Mouse (Mus musculus) small intestine, adult 2 months (tissue): Measurements from ENCODE around the gene Gm20388.

Experiments
- CTCF ChIP-seq: fragments of 200-500 bp; IDR thresholded peaks from 2 replicates; pipeline ENCODE4 v1.5.1; 2012; ENCODE audit warnings: low read depth, mild to moderate bottlenecking, control low read depth, inconsistent platforms, low read length, moderate library complexity, mixed read lengths; ENCODE audit not compliant: insufficient replicate concordance, insufficient read length; ENCODE audit errors: extremely low read depth
- POLR2A ChIP-seq: fragments of 200-500 bp; IDR thresholded peaks from 2 replicates; pipeline ENCODE4 v1.6.1; 2012; ENCODE audit warnings: low read depth, mild to moderate bottlenecking, control low read depth, inconsistent platforms, low read length, moderate library complexity

DNA sequence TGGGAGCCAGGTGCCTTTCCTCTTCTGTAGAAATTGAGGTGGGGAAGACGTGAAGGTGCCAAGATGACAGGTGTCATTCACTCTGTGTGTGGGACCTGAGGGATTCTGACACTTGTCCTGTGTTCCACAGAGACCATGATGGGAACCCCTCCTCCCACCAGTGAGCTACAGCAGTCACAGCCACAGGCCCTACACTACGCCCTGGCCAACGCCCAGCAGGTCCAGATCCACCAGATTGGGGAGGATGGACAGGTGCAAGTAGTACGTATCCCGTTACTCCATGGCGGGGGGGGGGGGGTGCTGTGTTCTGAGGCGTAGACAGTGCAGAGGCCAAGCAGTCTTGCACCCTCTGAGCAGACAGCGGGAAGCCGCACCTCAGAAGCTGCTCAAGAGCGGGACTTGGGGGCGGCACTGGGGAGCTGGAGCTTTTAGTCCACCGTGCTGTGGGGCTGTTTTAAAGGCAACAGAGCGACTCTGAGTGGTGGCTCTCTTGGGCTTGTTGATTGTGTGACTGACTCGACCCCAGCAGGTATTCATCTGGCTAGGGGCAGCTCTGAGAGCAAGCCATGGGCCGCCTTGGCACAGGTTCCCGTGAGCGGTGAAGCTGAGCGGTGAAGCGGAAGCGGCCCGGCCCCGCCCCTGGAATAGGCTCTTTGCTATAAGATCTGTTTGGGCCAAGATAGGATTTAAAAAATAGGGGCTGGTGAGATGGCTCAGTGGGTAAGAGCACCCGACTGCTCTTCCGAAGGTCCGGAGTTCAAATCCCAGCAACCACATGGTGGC, 2095.0 kb downstream of the Gm20388 start:
- TF ChIP-seq POLR2A (no peak), CTCF (no peak)
